Mouse (Mus musculus): ENCODE data around the gene Actl6b. TPM values are rescaled to one million over a fixed set of nuclear protein-coding genes. Genes with fewer than 3 reads are reported as not detected.

Gene Actl6b
- polyA plus RNA-seq, 1 experiment = not detected

GRCm38 (mm10) chr5:137570691-137571586 lies 17.6 kb downstream of the Actl6b start:
- Histone ChIP-seq H3K4me1 (peaks cover 37% of the 10 kb centered on the region), H3K27me3 (replicated peaks) (peaks cover 81% of the 10 kb centered on the region), H3K9me3 (peaks cover 13% of the 10 kb centered on the region), H3K4me3 (replicated peaks) (peak overlapping the region; percentile 80), H3K36me3 (replicated peaks; ENCODE audit: low read length) (no peaks in the 10 kb centered on the region)
- no peak for TF ChIP-seq GATA1 (IDR thresholded peaks at IDR 0.05; ENCODE audit: borderline replicate concordance, low read length)

DNA sequence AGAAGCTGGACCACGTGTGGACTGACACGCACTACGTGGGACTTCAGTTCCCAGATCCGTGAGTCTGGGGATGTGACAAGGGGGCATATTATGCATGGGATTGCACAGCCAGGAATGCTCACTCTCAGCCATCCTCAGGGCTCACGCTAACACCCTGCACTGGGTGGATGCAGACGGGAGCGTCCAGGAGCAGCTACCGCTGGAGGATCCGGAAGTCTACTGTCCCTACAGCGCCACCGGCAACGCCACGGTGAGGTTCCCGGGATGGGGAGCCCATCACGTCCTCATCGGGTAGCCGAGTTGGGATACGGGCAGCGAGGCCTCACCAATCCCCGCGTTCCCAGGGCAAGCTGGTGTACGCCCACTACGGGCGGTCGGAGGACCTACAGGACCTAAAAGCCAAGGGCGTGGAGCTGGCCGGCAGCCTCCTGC lies 21.2 kb downstream of the Actl6b start:
- H3K27me3 ChIP-seq (replicated peaks) = peaks cover 69% of the 10 kb centered on the region
- H3K4me3 ChIP-seq (replicated peaks) = no peak overlapping the region
- H3K9me3 ChIP-seq = peaks cover 8% of the 10 kb centered on the region
- peaks cover 31% of the 10 kb centered on the region for H3K4me1 ChIP-seq
- peaks cover 3% of the 10 kb centered on the region for H3K36me3 ChIP-seq (replicated peaks; ENCODE audit: low read length)
- TF ChIP-seq GATA1 (IDR thresholded peaks at IDR 0.05; ENCODE audit: borderline replicate concordance, low read length) (no peak), FLI1 (IDR thresholded peaks at IDR 0.05; ENCODE audit: low read length) (no peak)

DNA sequence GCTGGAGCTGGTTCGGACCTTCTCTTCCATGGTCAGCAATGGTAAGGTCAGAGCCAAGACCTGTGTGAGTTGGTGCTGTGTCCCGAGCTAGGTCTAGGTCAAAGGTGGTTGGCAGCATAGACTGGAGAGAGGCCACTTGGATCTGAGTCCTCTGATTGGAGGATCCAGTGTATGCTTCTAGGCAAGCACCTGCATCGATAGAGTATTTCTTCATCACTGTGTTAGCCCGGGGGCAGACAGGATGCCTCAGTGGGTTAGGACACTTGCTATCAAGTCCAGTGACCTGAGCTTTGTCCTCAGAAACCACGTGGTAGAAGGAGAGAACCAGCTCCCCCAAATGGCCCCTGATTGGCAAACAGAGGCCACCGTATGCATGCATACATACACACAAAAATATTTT lies 26.9 kb downstream of the Actl6b start:
- Histone ChIP-seq H3K9me3 (no peaks in the 10 kb centered on the region), H3K4me3 (replicated peaks) (no peak overlapping the region), H3K4me1 (peaks cover 17% of the 10 kb centered on the region), H3K36me3 (replicated peaks; ENCODE audit: low read length) (peaks cover 3% of the 10 kb centered on the region), H3K27me3 (replicated peaks) (peaks cover 47% of the 10 kb centered on the region)
- TF ChIP-seq FLI1 (IDR thresholded peaks at IDR 0.05; ENCODE audit: low read length) = no peak
- TF ChIP-seq GATA1 (IDR thresholded peaks at IDR 0.05; ENCODE audit: borderline replicate concordance, low read length) = no peak

DNA sequence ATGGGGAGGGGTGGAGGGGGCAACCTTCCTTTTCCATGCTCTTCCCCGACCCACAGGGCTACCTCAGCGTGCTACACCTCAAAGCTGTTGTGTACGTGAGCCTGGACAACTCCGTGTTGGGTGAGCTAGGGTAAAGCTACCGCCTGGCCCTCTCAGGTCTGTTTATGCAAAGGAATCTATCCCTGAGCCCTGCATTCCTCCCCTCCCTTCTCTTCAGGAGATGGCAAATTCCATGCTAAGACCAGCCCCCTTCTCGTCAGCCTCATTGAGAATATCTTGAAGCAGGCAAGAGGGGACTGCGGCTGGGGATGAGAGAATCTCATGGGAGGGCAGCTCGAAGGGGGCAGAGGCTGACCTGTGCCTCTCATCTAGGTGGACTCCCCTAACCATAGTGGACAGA lies 29.4 kb downstream of the Actl6b start:
- H3K4me3 ChIP-seq (replicated peaks) = no peak overlapping the region
- TF ChIP-seq FLI1 (IDR thresholded peaks at IDR 0.05; ENCODE audit: low read length) (no peak), GATA1 (IDR thresholded peaks at IDR 0.05; ENCODE audit: borderline replicate concordance, low read length) (no peak)
- H3K27me3 ChIP-seq (replicated peaks) = peaks cover 40% of the 10 kb centered on the region
- H3K36me3 ChIP-seq (replicated peaks; ENCODE audit: low read length) = peaks cover 5% of the 10 kb centered on the region
- H3K9me3 ChIP-seq = peaks cover 11% of the 10 kb centered on the region
- H3K4me1 ChIP-seq = peaks cover 17% of the 10 kb centered on the region

GRCm38 (mm10) chr5:137583670-137584169 lies 30.4 kb downstream of the Actl6b start:
- TF ChIP-seq GATA1 (IDR thresholded peaks at IDR 0.05; ENCODE audit: borderline replicate concordance, low read length) (no peak), FLI1 (IDR thresholded peaks at IDR 0.05; ENCODE audit: low read length) (no peak)
- Histone ChIP-seq H3K36me3 (replicated peaks; ENCODE audit: low read length) (peaks cover 4% of the 10 kb centered on the region), H3K4me3 (replicated peaks) (no peak overlapping the region), H3K9me3 (peaks cover 12% of the 10 kb centered on the region), H3K27me3 (replicated peaks) (peaks cover 34% of the 10 kb centered on the region), H3K4me1 (peaks cover 17% of the 10 kb centered on the region)

GRCm38 (mm10) chr5:137584976-137585375 lies 31.7 kb downstream of the Actl6b start:
- no peak overlapping the region for H3K4me3 ChIP-seq (replicated peaks)
- H3K27me3 ChIP-seq (replicated peaks) = peaks cover 28% of the 10 kb centered on the region
- H3K9me3 ChIP-seq = peaks cover 12% of the 10 kb centered on the region
- peaks cover 2% of the 10 kb centered on the region for H3K36me3 ChIP-seq (replicated peaks; ENCODE audit: low read length)
- peaks cover 5% of the 10 kb centered on the region for H3K4me1 ChIP-seq
- no peak for TF ChIP-seq GATA1 (IDR thresholded peaks at IDR 0.05; ENCODE audit: borderline replicate concordance, low read length)
- TF ChIP-seq FLI1 (IDR thresholded peaks at IDR 0.05; ENCODE audit: low read length) = no peak

DNA sequence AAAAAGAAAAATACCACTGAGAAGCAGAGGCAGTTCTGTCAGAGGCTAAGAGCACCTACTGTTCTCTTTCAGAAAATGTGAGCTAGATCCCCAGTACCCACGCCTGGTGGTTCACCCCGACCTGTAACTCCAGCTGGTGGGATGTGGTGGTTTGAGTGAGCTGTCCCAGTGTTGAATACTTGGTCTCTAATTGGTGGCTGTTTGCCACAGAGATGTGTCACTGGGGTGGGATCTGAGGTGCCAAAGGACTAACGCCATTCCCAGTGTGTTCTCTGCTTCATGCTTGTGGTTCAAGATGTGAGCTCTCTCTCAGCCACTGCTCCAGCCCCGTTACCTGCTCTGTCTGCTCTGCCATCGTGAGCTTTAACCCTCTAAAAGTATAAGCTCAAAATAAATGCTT lies 37.2 kb downstream of the Actl6b start:
- Histone ChIP-seq H3K9me3 (peaks cover 12% of the 10 kb centered on the region), H3K4me1 (peaks cover 17% of the 10 kb centered on the region), H3K4me3 (replicated peaks) (no peak overlapping the region), H3K27me3 (replicated peaks) (peaks cover 1% of the 10 kb centered on the region), H3K36me3 (replicated peaks; ENCODE audit: low read length) (peaks cover 9% of the 10 kb centered on the region)
- TF ChIP-seq FLI1 (IDR thresholded peaks at IDR 0.05; ENCODE audit: low read length) = no peak
- no peak for TF ChIP-seq GATA1 (IDR thresholded peaks at IDR 0.05; ENCODE audit: borderline replicate concordance, low read length)

DNA sequence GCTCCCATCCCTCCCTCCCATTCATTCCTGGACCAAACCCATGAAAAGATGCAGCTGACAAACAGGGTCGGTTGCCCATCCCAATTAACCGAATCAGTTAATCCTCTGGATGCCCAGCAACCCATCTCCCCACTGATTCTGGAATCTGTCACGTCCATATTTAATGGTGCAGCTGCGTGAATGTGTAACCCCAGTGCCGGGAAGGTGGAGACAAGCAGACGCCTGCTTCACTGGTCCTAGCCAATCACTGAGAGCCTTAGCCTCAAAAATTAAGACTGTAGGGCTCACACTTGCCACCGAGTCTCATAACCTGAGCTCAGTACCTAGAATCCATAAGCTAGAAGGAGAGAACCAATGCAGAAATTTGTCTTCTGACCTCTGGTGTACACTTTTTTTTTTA lies 42.6 kb downstream of the Actl6b start:
- no peaks in the 10 kb centered on the region for H3K9me3 ChIP-seq
- peaks cover 62% of the 10 kb centered on the region for H3K4me1 ChIP-seq
- no peaks in the 10 kb centered on the region for H3K27me3 ChIP-seq (replicated peaks)
- no peak for TF ChIP-seq GATA1 (IDR thresholded peaks at IDR 0.05; ENCODE audit: borderline replicate concordance, low read length)
- no peak for TF ChIP-seq FLI1 (IDR thresholded peaks at IDR 0.05; ENCODE audit: low read length)
- no peak overlapping the region for H3K4me3 ChIP-seq (replicated peaks)
- H3K36me3 ChIP-seq (replicated peaks; ENCODE audit: low read length) = peaks cover 16% of the 10 kb centered on the region

DNA sequence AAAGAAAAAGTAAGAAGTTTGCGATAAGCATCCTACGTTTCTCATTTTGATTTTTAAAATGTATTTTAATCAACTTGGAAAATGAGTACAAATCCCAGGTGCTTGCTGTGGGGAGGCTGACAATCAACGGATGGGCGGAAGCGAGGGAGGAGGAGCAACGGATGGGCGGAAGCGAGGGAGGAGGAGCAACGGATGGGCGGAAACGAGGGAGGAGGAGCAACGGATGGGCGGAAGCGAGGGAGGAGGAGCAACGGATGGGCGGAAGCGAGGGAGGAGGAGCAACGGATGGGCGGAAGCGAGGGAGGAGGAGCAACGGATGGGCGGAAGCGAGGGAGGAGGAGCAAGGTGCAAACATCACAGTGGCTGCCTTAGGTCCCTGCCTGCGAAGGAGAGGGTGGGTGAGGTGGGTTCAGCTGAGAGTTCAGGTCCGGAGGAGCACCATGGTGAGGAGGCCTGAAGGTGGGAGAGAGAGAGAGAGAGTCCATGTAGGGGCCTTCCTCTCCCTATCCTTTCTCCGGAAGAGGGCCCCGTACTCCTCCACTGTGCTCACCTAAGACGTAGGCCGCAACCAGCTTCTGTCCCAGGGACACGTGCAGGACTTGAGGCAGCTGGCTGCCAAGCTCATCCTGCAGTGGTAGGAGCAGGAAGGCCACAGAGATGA lies 43.4 kb downstream of the Actl6b start:
- Histone ChIP-seq H3K27me3 (replicated peaks) (no peaks in the 10 kb centered on the region), H3K4me1 (peaks cover 58% of the 10 kb centered on the region), H3K36me3 (replicated peaks; ENCODE audit: low read length) (peaks cover 16% of the 10 kb centered on the region), H3K4me3 (replicated peaks) (peak overlapping the region; percentile 90), H3K9me3 (no peaks in the 10 kb centered on the region)
- TF ChIP-seq GATA1 (IDR thresholded peaks at IDR 0.05; ENCODE audit: borderline replicate concordance, low read length) = no peak

- Histone ChIP-seq H3K4me1 (peaks cover 56% of the 10 kb centered on the region), H3K27me3 (replicated peaks) (no peaks in the 10 kb centered on the region), H3K36me3 (replicated peaks; ENCODE audit: low read length) (peaks cover 16% of the 10 kb centered on the region), H3K9me3 (no peaks in the 10 kb centered on the region), H3K4me3 (replicated peaks) (peak overlapping the region; percentile 62)
- TF ChIP-seq FLI1 (IDR thresholded peaks at IDR 0.05; ENCODE audit: low read length) (no peak), GATA1 (IDR thresholded peaks at IDR 0.05; ENCODE audit: borderline replicate concordance, low read length) (no peak)
These were observed 44.3 kb downstream of the Actl6b start for GRCm38 (mm10) chr5:137597625-137598024.

Measured in megakaryocyte, embryonic 14.5 days (primary cell).